Mouse (Mus musculus) liver, adult 10 weeks (tissue): ENCODE data around the gene Mrc2. TPM values are rescaled to one million over a fixed set of nuclear protein-coding genes. Genes with fewer than 3 reads are reported as not detected.

Source experiments
- polyA plus RNA-seq: library from polyadenylated mRNA; stranded (reverse); fragments of 350-450 nt; fragmentation: Illumina TruSeq; extraction: RNeasy Lipid Tissue Mini Kit (QIAGEN cat#74804); gene quantifications from one replicate; pipeline ENCODE4 v1.2.3, GENCODE M21; 2014; ENCODE audit warnings: low read depth, low replicate concordance

Mrc2 gene
- polyA plus RNA-seq: 0.08 TPM

DNA sequence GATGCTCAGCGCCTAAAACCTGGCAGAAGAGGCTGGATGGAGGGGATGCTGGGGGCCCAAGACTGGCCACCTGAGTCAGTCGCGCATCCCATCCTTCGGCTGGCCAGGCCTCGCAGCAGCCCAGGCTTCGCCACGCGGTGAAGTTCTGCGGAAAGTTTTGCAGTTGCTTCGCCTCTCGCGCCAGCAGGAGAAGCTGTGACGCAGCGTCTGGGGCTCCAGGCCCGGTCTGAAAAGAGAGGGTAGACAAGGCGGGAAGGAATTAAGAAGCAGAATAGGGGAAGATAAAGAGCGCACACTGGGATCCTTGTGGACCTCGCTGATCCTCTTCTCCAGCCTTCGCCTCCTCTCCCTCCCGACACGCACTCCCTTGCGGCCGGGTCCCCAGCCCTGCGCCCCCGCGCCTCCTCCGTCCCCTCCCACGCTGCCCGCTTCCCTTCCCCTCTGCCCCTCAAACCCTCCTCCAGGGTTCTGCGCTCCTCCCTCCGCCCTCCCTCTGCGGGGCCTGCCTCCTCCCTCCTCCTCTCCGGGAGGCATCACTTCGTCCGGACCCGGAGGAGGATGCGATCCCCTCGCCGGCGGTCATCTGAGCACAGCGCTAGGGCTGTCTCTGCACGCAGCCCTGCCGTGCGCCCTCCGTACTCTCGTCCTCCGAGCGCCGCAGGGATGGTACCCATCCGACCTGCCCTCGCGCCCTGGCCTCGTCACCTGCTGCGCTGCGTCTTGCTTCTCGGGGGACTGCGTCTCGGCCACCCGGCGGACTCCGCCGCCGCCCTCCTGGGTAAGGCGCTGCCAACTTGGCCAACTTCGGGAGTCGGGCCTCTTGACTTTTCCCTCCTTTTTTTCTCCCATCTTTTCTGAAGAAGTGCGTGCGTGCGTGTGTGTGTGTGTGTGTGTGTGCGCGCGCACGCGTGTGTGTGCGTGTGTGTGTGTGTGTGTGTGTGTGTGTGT lies at the start of gene Mrc2:
Mrc2 (plus strand) TSS at position 520 of the 948 bp plus-strand sequence.

Other genes with a start within 250 kb of the Mrc2 start
- 0.48 TPM for gene Efcab3, start 229.1 kb upstream of the Mrc2 start, polyA plus RNA-seq
- gene Mettl2, start 166.2 kb upstream of the Mrc2 start, polyA plus RNA-seq: 9.1 TPM
- gene Gm10842, start 145.8 kb upstream of the Mrc2 start, polyA plus RNA-seq: not detected
- gene Tlk2, start 113.8 kb upstream of the Mrc2 start, polyA plus RNA-seq: 35.9 TPM
- not detected for gene March10, start 164.1 kb downstream of the Mrc2 start, polyA plus RNA-seq